Mouse (Mus musculus) liver, embryonic 14.5 days (tissue): ENCODE data around the gene Kif5c. TPM values are rescaled to one million over a fixed set of nuclear protein-coding genes. Genes with fewer than 3 reads are reported as not detected.

ENCODE experiments used
- ATAC-seq: fragments of 200-750 bp; cut with Nextera tagmentation; 2 replicates; pipeline ENCODE4 v1.8.0; 2017; ENCODE audit warnings: moderate number of reproducible peaks, mild to moderate bottlenecking, moderate library complexity; ENCODE audit not compliant: insufficient read depth
- DNase-seq, 3 experiments: peaks; one replicate each; pipeline ENCODE4 v3.0.0-alpha.2; 2012 to 2013; ENCODE audit warnings: low read depth in 3 of 3, low spot score in 3 of 3
- H3K27ac ChIP-seq: fragments of 300-500 bp; sonication (generic); 2 replicates; pipeline ENCODE4 v1.5.1; 2014; ENCODE audit warnings: moderate library complexity, mild to moderate bottlenecking, control low read depth, inconsistent platforms
- H3K27me3 ChIP-seq: fragments of 300-500 bp; sonication (generic); 2 replicates; pipeline ENCODE4 v1.6.1; 2014; ENCODE audit warnings: mild to moderate bottlenecking, low read length, moderate library complexity; ENCODE audit not compliant: control insufficient read depth, insufficient read depth
- H3K36me3 ChIP-seq: fragments of 300-500 bp; sonication (generic); replicated peaks from 2 replicates; pipeline ENCODE4 v1.6.1; 2014; ENCODE audit warnings: low read depth; ENCODE audit not compliant: control insufficient read depth, insufficient read depth
- H3K4me1 ChIP-seq, 2 experiments: fragments of 200-500 bp in 1 of 2; fragments of 300-500 bp in 1 of 2; sonication (generic) in 1 of 2; replicated peaks; 2 replicates each; pipeline ENCODE4 v1.6.1; 2012 to 2014; ENCODE audit warnings: antibody characterized with exemption in 1 of 2, inconsistent platforms in 1 of 2, low read length in 1 of 2; ENCODE audit not compliant: control insufficient read depth in 2 of 2, insufficient read depth in 2 of 2
- H3K4me2 ChIP-seq: fragments of 300-500 bp; sonication (generic); 2 replicates; pipeline ENCODE4 v1.6.1; 2014; ENCODE audit warnings: low read depth, mild to moderate bottlenecking, control low read depth, moderate library complexity
- H3K4me3 ChIP-seq, 2 experiments: fragments of 200-500 bp in 1 of 2; fragments of 300-500 bp in 1 of 2; sonication (generic) in 1 of 2; 2 replicates each; pipeline ENCODE4 v1.5.1; 2012 to 2014; ENCODE audit warnings: low read depth in 2 of 2, low read length in 2 of 2, mild to moderate bottlenecking in 2 of 2, control low read depth in 1 of 2, inconsistent platforms in 1 of 2, moderate library complexity in 1 of 2; ENCODE audit not compliant: insufficient read depth in 1 of 2
- H3K9ac ChIP-seq: fragments of 300-500 bp; sonication (generic); replicated peaks from 2 replicates; pipeline ENCODE4 v1.6.1; 2014; ENCODE audit warnings: mild to moderate bottlenecking, control low read depth, moderate library complexity
- H3K9me3 ChIP-seq: fragments of 300-500 bp; sonication (generic); 2 replicates; pipeline ENCODE4 v1.6.1; 2016; ENCODE audit warnings: low read length, mixed read lengths; ENCODE audit not compliant: control insufficient read depth
- CTCF ChIP-seq: IDR thresholded peaks from 2 replicates; pipeline ENCODE4 v1.5.1; 2016; ENCODE audit warnings: antibody characterized with exemption, low read depth, control low read depth
- EP300 ChIP-seq: IDR thresholded peaks from 2 replicates; pipeline ENCODE4 v1.6.1; 2016; ENCODE audit warnings: antibody characterized with exemption, low read depth
- WGBS: fragments of 180-500 bp; shearing (Covaris S2); extraction: QIAGEN DNeasy Blood & Tissue Kit; methylation state at CpG from one replicate; pipeline ENCODE4 v1.1.7; 2014; ENCODE audit not compliant: insufficient replicate concordance; 5-methylcytosine and 5-hydroxymethylcytosine counted together
- polyA plus RNA-seq, 2 experiments: library from polyadenylated mRNA; depleted of rRNA in 1 of 2; stranded (reverse) in 1 of 2; unstranded in 1 of 2; fragments of >200 nt; fragmentation: Nextera tagmentation in 1 of 2; extraction: Ambion mirVana in 1 of 2; gene quantifications; 2 replicates each; pipeline versions ENCODE4 v1.2.1 to v1.2.3; 2012 to 2014

Gene Kif5c
- polyA plus RNA-seq, 2 experiments: 0.10 to 0.17 TPM

DNA sequence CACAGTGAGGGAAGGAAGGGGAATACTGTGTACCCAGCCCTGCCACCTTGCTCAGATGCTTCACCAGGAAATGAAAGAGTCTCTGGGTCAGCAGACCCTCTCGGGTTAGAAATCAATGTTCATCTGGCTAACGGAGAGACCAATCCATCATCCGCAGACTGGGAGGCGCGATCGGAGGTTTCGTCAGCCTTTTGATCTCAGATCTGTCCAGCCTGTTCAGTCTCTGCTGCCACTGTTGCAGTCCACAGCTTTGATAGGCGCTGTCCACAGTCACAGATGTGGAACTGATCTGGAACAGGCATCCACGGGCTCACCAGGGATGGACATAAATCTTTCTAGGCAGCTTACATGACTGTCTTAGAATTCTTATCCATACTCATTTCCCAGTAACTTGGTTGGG lies 29.2 kb downstream of the Kif5c start:
- DNase-seq (no peak), ATAC-seq (no peak)
- H3K9me3 ChIP-seq: no peaks in the 10 kb centered on the region
- H3K9ac ChIP-seq: no peak overlapping the region
- H3K4me2 ChIP-seq: no peak overlapping the region
- WGBS: 62% methylated on average over 9 of the region's 9 CpGs
- H3K4me3 ChIP-seq: no peak overlapping the region
- no peaks in the 10 kb centered on the region for H3K4me1 ChIP-seq
- no peaks in the 10 kb centered on the region for H3K27me3 ChIP-seq
- no peaks in the 10 kb centered on the region for H3K36me3 ChIP-seq
- no peak overlapping the region for H3K27ac ChIP-seq
- TF ChIP-seq EP300 (no peak), CTCF (no peak)

- Histone ChIP-seq H3K27ac (no peak overlapping the region), H3K9me3 (no peaks in the 10 kb centered on the region), H3K27me3 (no peaks in the 10 kb centered on the region), H3K36me3 (no peaks in the 10 kb centered on the region), H3K4me1 (no peaks in the 10 kb centered on the region), H3K4me2 (no peak overlapping the region), H3K9ac (no peak overlapping the region), H3K4me3 (no peak overlapping the region)
- WGBS: 67% methylated on average over 6 of the region's 6 CpGs
- DNase-seq (no peak), ATAC-seq (no peak)
- no peak for TF ChIP-seq EP300
- no peak for TF ChIP-seq CTCF
Observed at GRCm38 (mm10) chr2:49648806-49649205, 29.7 kb downstream of the Kif5c start.

DNA sequence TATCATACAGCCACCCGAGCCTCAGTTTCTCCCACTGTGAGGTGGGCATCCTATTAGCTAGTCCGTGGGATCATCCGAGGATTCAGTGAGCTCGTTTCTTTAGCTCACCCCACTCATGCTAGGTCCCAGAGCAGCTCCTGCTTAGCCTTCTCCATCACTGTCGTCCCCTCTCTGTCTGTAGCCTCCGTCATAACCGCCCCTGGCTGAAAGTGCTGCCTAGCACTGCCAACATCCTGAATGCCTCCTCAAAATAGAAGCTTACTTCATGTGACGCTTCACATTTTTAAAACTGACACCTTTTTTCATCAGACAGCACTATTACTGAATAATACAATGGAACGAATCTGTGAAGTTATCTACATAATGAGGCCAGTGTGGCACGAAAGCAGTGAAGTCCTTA lies 30.1 kb downstream of the Kif5c start:
- Histone ChIP-seq H3K9ac (no peak overlapping the region), H3K27me3 (no peaks in the 10 kb centered on the region), H3K4me1 (no peaks in the 10 kb centered on the region), H3K4me3 (no peak overlapping the region), H3K36me3 (no peaks in the 10 kb centered on the region), H3K9me3 (no peaks in the 10 kb centered on the region), H3K27ac (no peak overlapping the region), H3K4me2 (no peak overlapping the region)
- ATAC-seq (no peak), DNase-seq (no peak)
- 62% methylated on average over 10 of the region's 10 CpGs for WGBS
- TF ChIP-seq CTCF (no peak), EP300 (no peak)

DNA sequence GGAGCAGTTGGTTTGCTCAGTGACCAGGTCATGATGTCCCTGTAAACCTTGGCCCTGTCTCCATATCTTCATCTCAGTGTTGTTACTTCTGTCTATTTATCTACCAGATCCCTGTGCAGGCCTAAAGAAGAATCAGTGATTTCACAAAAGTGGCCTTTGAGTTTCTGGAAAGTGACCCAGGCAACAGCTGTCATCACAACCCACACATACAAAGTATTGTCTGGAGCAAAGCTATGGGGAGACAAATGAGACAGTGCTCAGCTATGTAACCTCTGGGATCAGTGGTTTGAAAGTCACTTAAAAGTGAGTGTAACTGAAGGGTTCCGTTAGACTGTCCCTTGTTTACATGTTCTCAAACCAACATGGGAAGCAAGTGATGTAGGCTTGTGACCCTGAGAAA lies 32.6 kb downstream of the Kif5c start:
- H3K36me3 ChIP-seq: no peaks in the 10 kb centered on the region
- H3K9me3 ChIP-seq: no peaks in the 10 kb centered on the region
- WGBS: 76% methylated on average over 1 of the region's 1 CpGs
- no peak for TF ChIP-seq EP300
- no peak overlapping the region for H3K9ac ChIP-seq
- DNase-seq: no peak
- no peaks in the 10 kb centered on the region for H3K27me3 ChIP-seq
- ATAC-seq: no peak
- no peaks in the 10 kb centered on the region for H3K4me1 ChIP-seq
- no peak overlapping the region for H3K4me3 ChIP-seq
- no peak overlapping the region for H3K27ac ChIP-seq
- H3K4me2 ChIP-seq: no peak overlapping the region

DNA sequence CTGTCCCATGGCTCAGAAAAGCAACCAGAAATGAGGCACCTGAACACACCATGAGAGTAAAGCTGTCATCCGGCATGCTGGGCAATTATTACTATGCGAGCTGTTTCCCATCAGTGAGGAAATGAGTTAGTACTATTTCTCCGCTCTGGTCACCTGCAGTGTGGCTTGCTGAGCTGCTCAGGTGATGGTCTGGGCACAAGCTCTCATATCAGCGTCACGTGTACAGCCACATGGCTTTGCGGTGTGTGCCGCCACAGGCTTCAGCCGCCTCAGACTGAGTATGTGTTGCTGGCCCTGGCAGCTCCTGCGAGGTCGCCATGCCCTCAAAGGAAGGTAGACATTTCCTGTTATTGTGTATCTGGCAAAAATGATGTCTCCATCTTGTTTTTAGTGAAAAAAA lies 35.5 kb downstream of the Kif5c start:
- ATAC-seq (no peak), DNase-seq (no peak)
- Histone ChIP-seq H3K9ac (no peak overlapping the region), H3K4me2 (no peak overlapping the region), H3K4me1 (no peaks in the 10 kb centered on the region), H3K27ac (no peak overlapping the region), H3K4me3 (no peak overlapping the region), H3K27me3 (no peaks in the 10 kb centered on the region), H3K9me3 (no peaks in the 10 kb centered on the region), H3K36me3 (no peaks in the 10 kb centered on the region)
- no peak for TF ChIP-seq EP300
- WGBS: 65% methylated on average over 10 of the region's 10 CpGs
